Mouse (Mus musculus): ENCODE measurements around the gene Fam71f2.

Fam71f2 gene

DNA sequence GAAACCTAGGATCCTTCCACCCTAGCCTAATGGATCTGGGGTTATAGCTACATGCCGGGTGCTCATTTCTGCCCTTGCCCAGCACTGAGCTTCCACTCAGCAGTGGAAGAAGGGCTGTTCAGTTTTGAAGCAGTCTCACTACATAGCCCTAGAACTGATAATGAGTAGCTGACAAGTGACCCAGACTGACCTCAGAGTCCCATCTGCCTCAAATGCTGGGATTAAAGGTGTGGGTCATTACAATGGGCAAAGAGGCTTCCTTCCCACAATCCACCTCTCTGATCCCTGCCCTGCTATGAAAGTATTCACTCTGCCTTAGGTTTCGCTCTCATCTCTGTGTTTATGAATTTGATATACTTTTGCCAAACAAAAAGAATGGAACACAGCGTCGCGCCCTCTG lies 2.6 kb upstream of the Fam71f2 start:
- no peak for DNase-seq (ENCODE audit: extremely low spot score, low read depth, low spot score)

DNA sequence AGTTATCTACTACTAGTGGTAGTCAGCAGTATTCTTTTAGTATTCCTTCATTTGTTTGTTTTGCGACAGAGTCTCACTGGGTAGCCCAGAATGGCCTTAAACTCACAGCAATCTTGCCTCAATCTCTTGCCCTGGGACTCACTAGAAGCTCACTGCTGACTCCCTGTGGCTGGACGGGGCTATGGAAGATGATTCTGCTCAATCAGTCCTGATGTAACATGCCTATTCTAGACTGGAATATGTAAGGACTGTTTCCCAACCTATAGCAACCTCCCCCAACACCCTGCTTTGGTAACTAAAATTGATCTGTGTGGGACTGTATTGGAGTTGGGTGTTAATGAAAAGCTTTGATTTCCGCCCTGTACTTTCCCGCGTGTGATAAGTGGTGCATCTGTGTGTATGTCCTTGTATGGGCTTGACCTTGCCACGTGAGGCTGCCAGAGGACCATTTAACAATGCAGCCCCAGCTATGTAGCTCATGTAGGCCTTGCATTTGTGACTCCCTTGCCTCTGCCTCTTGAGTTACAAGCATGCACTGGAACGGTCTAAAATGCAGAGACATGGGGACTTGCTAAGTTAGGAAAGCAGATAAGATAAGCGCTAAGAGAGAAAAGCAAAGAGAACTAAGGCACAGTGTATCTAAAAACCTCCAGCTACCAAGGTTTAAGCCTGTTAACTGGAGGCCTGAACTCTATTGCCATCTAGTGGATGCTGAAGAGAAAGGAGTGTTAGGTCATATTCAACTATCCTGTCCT lies 703 bp upstream of the Fam71f2 start:
- peak; percentile 46 for DNase-seq (ENCODE audit: extremely low spot score, low read depth, low spot score)

DNA sequence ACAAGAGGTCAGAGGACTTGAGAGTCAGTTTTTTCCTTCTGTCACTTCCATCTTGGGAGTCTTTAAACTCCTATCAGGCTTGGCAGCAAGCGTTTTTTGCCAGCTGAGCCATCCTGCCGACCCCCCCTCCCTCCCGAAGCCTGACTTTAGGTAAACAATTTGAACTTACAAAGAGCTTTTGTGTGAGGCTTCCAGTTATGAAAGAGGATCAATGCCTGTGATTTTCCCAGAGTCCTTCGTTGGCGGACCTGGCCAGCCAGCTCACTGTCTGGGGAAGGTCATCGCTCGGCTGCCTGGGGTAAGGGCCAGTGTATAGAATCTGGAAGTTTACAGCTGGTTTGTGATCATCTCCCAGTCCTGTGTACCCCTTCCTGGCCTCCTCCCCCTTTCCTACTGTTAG lies 1.3 kb downstream of the Fam71f2 start:
- DNase-seq (ENCODE audit: extremely low spot score, low read depth, low spot score) = no peak

DNA sequence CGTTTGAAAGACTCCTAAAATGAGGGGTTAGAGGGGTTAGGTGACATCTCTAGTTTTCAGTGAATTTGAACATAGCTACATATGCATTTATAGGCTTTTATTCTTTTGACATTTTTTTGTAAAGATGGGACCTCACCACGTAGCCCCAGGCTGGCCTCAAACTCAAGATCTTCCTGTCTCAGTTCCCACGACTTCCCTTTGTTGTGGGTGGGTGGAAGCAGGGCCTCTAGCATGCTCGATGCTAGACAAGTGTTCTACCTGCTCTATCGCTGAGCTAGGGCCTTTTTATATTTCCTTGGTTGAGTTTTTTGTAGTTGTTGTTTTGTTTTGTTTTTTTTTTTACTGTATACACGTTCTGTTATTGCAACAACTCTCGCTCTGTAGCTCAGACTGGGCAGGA lies 7.5 kb downstream of the Fam71f2 start:
- DNase-seq (ENCODE audit: extremely low spot score, low read depth, low spot score) = no peak

DNA sequence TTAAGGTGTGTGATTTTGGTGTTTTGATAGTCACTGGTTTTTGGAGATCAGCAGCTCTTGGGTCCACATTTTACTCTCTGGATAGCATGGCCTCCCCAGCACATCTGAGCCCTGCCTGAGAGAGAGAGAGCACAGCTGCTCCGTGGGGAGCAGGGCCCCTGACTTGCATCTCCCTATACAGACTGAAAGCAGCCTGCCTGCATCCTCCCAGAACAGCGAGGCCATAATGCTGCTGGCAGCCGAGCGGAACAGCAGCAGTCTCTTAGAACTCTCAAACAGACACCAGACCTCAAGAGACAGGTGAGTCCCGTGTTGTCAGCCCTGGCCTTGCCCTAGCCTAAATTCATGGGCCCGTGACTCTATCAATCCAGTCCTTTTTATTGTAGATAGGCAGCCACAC lies 8.1 kb downstream of the Fam71f2 start:
- DNase-seq (ENCODE audit: extremely low spot score, low read depth, low spot score) = no peak

DNA sequence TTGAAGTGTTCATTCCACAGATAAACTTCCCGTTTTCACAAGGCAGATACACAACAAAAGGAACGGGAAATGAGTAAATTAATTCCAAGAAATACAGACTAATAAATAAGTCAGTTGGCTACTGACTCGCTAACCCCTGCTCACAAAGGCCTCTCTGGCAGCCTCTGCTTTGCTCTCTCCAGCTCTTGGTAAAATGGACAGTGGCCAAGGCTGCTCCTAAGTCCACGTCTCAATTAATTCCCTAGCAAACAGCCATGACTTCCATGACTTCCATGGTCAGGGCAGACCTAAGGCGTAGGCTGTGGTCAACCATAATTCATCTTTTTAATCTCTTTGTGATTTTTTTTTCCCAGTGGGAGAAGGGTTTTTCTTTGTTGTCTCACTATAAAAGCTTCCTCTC lies 8.6 kb downstream of the Fam71f2 start:
- DNase-seq (ENCODE audit: extremely low spot score, low read depth, low spot score) = no peak

DNA sequence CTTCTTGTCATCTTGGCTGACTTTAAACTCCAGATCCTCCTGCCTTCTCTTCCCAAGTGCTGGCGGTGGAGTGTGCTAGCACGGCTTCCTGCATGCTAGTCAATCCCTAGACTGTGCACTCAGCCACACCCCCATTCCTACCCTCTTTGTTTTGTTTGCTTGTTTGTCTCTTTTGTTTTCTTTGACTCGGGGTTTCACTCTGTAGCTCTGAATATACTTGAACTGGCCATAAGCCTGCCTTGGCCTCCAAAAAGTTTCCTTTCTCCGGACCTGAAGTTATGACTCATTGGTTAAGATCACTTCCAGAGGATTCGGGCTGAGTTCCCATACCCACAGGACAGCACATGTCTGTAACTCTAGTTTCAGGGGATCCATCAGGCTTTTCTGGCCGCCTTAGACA lies 9.3 kb downstream of the Fam71f2 start:
- DNase-seq (ENCODE audit: extremely low spot score, low read depth, low spot score) = no peak

DNA sequence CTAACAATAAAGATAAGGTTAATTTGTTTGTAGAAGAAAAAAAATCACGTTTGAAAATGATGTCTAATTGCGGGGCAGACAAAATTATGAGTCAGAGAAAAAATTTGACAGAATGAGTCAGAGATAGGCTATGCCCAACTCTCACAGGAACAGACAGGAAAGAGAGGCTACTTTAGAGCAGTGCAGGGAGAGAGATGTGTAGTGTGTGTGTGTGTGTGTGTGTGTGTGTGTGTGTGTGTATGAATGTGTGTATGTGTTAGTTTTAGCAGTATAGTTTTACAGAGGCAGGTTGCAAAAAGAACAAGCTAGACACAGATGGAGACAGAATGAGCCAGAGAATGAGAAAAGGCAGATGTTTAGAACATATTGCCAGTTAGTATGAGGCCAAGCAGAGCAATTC lies 19.7 kb downstream of the Fam71f2 start:
- DNase-seq (ENCODE audit: extremely low spot score, low read depth, low spot score) = no peak

DNA sequence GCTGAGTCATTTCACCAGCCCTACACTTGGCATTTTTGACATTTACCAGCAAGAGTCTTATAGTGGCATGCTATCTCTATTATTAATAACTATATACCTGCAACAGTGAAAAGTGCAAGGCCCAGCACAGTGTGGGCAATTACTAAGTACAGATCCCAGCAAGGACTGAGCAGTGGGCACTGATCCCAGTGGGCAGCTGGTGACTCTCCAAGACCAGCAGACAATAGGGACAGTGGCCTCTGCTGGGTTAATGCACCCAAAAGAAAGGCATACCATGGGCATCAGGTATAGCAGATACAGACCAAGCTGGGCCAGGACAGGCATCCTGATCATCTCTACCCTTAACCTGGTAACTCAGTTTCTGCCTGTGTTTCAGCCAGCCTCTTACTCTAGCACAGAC lies 23.9 kb downstream of the Fam71f2 start:
- DNase-seq (ENCODE audit: extremely low spot score, low read depth, low spot score) = no peak

DNA sequence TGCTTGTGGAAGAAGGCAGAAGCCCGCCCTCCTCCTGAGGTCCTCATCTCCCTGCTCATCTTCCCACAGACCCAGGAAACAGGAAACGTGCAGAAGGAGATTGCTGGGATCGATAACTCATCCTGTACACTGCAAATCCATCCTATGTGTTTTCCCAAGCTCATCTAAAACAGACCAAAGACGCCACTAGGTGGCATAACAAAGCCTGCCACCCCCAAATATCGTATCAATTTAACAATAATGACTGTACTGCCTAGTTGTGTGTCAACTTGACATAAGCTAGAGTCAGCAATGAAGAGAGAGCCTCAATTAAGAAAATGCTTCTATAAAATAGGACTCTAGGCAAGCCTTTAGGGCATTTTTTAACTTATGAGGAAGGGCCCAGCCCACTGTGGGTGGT lies 24.3 kb downstream of the Fam71f2 start:
- no peak for DNase-seq (ENCODE audit: extremely low spot score, low read depth, low spot score)

DNA sequence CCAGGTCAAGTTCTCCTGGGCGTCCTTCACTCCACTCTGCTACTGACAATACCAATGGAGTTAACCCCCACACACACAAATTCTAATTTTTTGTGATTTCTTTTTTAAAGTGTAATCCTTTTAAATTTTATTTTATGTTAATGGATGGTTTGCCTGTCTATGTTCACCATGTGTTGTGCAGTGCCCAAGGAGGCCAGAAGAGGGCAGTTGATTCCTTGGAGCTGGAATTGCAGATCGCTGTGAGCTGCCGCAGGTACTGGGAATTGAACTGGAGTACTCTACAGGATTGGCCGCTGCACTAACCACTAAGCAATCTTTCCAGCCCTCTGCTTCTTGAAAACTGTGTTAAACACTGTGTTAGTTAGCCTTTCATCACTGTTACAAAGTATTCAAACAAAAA lies 26.1 kb downstream of the Fam71f2 start:
- DNase-seq (ENCODE audit: extremely low spot score, low read depth, low spot score) = no peak

DNA sequence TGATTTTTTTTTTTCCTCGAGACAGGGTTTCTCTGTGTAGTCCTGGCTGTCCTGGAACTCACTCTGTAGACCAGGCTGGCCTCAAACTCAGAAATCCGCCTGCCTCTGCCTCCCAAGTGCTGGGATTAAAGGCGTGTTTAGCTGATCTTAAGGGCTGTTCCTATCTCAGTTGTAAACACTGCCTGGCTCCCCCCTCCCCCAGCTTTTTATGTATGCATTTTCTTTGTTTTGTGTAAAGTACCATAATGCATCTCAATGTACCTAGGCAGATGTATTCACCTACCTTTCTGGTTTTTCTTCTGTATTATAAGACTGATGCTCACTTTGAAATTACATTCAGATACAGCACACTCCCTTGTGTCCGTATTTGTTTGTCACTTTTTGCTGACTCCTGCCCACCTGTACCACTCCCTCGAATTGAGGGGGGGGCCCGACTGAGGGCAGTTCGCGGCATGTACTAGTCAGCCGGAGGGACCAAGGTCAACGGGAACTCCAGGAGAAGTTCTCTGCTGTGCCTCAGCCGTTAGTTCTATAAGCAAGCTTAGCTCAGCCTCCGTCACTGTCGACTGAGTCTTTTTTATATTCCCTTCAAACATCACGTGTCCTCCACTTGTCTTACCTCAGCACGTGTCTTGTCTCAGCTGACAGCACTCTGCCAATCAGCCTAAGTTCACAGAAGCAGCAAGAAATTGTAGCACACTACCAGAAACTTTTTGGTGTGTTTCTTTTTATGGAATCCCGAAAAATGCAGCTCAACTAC lies 29.6 kb downstream of the Fam71f2 start:
- DNase-seq (ENCODE audit: extremely low spot score, low read depth, low spot score) = no peak

DNA sequence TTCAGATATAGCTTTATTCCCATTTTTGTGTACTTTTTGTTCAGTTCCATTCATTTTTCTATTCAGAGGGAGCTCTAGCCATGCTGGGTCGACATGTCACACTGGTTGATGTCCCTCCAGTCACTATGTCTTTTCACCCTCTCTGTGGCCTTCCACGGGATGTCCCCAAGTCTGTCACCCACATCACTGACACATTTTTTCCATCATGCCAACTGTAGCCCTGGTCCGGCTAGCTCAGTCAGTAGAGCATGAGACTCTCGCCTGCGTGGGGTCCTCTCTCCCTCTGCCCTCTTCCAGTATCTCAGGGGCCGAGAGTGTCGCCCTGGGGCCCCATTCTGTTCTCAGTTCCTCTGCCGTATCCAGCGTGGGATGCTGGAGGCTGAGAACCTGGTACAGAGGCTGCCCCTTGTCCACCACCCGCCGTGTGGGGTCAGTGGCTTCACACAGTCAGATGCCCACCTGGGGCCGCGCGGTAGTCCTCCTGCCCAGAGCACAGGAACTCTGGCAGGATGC lies 34.4 kb downstream of the Fam71f2 start:
- no peak for DNase-seq (ENCODE audit: extremely low spot score, low read depth, low spot score)

DNA sequence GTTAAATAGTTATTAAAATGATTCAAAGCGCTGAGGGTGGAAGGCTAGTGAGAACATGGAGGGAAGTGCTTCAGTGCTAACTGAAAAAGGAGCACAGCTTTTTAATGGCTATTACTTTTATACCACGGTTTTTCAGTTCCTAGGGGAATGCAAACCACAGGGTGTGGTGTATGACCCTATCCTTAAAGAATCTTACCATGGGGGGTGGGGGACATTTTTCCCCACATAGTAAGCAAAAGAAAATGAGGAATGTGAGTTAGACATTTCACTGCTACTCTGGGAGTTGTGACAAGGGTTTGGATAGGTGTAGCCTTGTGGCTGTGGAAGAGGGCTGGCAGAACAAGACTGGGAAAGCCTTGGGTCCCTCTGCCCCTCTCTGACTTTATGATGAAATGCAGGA lies 37.9 kb downstream of the Fam71f2 start:
- DNase-seq (ENCODE audit: extremely low spot score, low read depth, low spot score) = no peak

DNA sequence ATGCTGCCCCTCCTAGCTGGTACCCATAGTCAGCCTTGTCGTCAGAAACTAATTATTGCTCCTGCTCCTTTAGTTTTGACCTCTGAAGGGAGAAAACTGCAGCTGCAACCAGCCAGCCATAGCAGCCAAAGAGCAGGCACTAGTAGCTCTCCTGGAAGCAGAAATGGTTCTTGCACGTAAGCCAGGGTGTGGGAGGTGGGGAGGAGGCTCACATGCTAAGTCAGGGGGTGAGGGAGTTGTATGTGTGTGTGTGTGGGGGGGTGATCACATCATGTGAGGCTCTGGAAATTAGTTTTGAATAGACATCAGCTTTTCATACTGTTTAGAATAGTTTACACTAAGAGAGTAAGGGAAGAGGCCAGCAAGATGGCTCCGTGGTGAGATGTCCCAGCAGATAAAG lies 38.5 kb downstream of the Fam71f2 start:
- DNase-seq (ENCODE audit: extremely low spot score, low read depth, low spot score) = no peak

DNA sequence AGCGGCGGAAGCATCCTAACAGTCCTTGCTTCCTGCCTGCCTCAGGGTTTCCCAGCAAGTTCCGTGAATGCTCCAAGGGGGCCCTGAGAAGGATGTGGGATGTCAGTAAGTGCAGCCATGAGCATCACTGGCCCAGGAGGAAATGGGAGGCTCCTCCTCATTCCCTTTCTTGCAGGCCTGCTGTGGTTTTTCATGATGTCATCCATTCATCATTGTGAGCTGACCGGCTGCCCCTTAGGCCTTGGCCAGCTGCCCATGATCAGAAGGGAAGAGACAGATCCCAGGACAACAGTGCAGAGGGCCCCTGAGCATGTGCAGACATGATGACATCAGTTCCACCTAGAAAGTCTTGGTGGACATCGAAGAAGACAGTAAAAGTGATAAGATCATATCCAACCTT lies 39.5 kb downstream of the Fam71f2 start, which contains the start of gene Fam71f1:
Gene Fam71f1, plus strand, starts transcription at position 262 of the 400 bp plus-strand sequence.
- DNase-seq (ENCODE audit: extremely low spot score, low read depth, low spot score) = no peak

DNA sequence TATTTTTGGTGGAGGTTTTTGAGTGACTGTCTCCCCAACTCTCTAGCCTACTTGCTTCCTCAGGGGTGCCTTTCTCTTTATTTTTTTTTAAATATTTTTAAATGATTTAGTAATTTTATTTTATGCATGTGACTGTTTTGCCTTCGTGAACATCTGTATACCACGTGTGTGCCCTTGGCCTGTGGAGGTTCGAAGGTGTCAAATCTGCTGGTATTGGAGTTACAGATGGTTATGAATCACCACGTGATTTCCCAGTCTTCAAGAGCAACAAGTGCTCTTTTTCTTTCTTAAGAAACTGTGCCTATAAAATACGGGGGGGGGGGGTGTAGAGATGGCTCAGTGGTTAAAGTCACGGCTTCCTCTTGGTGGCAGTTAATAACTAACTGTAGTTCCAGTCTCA lies 42.2 kb downstream of the Fam71f2 start:
- no peak for DNase-seq (ENCODE audit: extremely low spot score, low read depth, low spot score)

DNA sequence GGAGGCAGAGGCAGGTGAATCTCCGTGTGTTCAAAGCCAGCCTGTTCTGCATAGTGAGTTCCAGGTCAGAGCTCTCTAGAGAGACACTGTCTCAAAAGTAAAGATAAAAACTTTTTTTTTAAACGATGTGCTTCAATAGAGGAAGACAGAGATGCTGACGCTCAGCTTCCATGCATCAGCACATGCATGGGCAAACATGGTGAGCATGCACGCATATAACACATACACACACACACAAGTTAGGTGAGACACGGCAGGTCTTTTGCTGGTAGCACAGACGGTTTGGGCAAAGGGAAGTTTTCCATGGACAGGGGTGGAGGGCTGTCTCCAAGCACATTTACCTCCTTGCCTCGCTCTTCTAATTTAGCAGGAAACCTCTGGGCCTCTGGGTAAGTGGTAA lies 42.8 kb downstream of the Fam71f2 start:
- no peak for DNase-seq (ENCODE audit: extremely low spot score, low read depth, low spot score)

DNA sequence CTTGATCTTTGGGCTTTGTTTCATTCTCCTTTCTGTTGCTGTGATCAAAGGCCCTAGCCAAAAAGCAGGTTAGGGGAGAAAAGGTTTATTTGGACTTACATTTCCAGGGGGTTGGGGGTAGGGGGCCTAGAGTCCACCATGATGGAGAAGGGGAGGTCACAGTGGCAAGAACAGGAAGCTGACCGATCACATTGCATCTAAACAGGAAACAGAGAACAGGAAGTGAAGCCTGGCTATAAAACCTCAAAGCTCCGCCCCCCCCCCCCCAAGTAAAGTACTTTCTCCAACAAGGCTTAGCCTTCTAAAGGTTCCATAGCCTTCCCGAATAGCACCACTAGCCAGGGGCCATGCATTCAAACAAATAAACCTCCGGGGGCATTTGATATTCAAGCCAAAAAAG lies 43.3 kb downstream of the Fam71f2 start:
- no peak for DNase-seq (ENCODE audit: extremely low spot score, low read depth, low spot score)

DNA sequence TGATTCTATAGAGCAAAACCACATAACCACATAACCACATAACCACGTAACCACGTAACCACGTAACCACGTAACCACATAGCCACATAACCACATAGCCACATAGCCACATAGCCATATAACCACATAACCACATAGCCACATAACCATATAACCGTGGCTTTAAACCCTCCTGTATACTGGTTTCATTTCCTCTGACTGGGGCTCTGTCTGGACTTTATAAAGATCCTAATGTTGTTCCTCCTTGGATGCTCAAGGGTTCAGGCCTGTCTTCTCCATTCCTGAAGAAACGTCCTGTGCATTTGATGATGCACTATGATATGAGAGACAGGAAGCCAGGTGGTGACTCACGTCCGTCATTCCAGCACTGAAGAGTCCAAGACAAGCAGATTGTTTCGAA lies 47.6 kb downstream of the Fam71f2 start:
- DNase-seq (ENCODE audit: extremely low spot score, low read depth, low spot score) = no peak

DNA sequence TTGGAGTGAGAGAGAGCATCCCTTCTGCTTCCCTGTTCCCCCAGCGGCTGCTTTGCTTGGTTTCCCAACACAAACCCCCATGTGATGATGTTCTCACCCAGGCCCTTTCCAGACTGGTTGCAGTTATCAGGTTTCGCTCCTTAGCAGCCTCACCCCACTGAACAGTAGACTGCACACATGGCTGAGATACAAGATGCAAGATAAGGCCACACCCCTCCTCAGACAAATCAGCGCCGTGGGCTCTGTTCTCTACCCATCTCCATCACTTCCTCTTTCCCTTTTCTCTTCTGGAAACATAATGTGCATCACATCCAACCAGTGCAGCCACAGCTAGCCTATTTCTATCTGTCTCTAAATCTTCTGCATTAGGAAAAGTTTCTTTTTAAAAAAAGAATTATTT lies 50.1 kb downstream of the Fam71f2 start:
- DNase-seq (ENCODE audit: extremely low spot score, low read depth, low spot score) = no peak

Measured in hindlimb bud, embryonic 11.5 days (tissue).